Mouse (Mus musculus) left cerebral cortex, adult 9 months (tissue): ENCODE measurements around the gene Myl4.

ENCODE experiments used
- DNase-seq, 2 experiments: peaks; one replicate each; pipeline ENCODE4 v3.0.0; 2022; ENCODE audit warnings: low spot score in 2 of 2

Gene Myl4

DNA sequence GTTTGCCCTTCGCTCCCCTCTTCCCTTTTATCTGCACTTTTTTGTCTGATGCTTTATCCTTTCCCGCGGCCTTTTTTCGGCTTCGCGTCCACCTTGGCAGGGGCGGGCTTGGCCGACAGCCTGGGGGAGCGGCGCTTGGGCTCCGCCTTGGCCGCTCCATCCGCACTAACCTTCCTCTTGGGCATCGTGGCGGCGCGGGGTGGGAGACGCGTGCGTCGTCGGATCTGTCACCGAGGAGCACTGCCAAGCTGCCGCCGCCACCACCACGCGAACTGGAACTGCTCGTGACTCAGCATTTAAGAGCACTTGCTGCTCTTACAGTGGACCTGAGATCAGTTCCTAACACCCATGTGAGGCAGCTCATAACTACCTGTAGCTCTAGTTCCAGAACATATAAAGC, 20.9 kb downstream of the Myl4 start:
- DNase-seq = peak in 1 of 2 experiments; percentile 57

DNA sequence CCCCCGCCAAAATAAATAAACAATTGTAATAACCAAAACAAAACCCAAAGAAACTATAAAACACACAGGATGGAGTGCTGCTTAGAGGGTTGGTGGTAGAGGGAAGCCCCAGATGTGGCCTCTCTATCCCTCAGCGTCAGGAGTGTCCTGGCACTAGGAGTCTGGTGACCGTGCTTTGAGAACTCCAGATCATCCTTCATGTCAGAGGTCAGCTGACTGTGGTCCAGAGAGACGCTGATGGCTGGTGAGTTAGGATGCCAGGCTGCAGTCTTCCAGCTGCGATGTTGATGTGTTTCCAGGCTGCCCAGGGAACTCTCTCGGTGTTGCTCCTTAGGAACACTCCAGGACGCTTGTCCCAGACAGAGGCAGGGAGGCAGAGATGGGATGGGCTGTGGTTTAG, 21.6 kb downstream of the Myl4 start:
- no peak for DNase-seq

DNA sequence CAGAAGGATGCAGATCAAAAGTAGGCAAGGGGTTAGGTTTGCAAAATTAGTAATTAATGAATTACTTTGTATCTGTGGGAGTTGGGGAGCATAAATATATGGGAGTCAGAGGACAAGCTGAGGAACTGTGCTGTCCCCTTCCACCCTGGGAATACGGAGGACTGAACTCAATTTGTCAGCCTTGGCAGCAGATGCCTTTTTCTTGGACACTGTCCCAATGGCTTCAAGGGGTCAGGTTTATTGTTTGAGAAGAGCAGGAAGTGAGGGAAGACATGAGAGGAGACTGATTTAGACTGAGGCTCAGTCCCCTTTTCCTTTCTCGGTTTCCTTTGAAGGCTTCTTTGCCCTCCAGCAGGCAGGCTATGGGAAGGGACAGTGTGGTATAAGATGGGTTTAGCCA, 22.1 kb downstream of the Myl4 start:
- no peak for DNase-seq

DNA sequence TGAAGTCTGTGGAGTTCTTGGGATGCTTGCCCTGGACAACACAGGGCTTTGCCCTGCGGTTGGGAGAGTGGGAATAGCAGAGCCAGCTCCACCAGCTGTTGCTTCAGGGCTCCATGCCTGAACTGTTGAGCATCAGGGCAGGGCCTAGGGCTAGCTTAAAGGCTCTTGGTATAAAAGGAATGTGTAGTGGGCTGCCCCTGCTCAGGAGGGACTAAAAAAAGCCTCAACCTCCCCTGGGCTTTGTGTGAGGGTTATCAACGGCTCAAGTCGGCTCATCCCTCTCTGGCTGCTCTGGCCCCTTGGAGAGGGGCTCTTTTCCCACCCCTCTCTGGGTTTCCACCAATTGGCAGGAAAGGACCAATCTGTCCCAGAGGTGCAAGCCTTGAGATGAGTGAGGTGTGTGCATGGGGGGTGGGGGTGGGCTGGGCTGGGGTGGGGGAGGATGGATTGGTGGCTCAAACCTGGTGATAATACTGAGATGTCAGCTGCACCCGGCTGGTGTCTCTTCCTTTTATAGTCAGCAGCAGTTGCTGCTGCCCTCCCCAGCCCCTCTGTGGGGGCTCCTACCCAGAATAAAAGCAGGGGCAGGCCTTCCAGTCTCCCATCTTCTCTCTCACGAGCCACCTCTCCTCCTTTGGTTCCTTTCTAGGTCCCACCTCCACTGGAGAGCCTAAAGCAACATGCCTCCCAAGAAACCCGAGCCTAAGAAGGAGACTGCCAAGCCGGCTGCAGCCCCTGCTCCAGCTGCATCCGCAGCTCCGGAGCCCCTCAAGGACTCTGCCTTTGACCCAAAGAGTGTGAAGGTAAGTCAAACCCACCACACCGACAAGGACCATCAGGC, 26.5 kb downstream of the Myl4 start:
- no peak for DNase-seq

DNA sequence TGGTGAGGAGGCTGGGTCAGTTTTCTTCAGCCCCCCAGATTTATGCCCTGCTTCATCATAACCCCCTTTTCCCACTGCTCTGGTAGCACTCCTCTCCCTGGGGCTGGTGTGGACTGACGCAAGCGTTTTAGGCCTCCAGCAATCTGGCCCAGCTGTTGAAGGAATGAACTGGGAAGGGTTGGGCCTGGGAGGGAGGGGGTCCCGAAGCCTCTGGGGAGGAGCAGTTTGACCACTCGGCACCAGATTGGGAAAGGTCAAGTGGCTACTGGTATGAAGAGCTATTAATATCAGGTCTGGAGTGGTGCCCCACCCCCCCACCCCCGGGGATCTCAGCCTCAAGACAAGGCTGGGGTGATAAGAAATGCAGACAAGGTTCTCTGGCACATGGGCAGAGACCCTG, 27.6 kb downstream of the Myl4 start:
- DNase-seq = no peak

DNA sequence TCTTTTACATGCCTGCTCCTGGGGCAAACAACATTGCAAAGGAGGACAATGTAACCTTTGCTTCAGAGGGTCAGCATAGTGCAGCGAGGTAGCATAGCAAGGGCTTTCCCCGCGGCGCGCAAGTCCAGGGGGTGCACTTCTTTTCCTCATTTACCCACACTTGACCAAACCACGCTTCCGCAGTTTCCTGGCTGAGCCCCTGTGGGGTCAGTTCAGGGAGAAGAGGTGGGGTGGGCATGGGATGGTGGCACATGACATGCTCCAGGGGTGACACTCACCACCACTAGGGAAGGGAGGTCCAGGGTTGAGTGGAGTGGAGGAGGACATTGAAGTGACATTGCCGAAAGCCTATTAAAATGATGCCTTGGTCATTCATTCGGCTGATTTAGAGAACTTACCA, 28.6 kb downstream of the Myl4 start:
- DNase-seq = no peak

DNA sequence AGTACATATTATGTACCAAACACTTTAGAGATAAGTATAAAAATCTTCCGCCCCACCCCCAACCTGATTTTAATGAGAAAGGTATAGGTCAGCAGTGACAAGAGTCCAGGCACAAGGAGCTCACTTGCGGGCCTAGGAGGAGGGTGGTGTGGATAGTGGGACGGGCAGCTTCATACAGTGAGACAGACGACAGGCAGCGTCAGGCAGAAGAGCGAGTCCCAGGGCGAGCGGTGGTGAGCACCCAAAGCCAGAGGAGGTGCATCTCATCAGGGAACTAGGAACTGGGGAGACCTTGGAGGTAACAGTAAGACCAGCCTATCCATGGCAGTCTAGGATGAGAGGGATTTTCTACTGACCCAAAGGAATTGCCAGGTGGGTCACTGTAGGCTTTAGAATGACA, 29.1 kb downstream of the Myl4 start:
- no peak for DNase-seq

DNA sequence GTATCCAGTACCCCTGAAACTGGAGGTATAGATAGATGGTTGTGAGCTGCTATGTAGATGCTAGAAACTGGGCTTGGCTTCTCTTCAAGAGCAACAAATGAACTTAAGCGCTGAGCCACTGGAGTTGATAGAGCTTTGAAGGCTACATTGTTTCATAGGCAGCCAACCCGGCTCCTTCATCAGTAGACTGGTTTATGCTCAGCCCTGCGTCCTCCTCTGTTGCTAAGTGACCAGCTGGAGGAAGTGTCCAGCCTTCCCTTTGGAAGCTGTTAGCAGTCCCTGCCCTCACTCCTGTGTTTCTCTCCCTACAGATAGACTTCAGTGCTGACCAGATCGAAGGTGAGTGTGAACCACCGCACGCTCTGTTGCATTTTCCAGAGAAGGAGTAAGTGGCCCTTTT, 29.6 kb downstream of the Myl4 start:
- no peak for DNase-seq

DNA sequence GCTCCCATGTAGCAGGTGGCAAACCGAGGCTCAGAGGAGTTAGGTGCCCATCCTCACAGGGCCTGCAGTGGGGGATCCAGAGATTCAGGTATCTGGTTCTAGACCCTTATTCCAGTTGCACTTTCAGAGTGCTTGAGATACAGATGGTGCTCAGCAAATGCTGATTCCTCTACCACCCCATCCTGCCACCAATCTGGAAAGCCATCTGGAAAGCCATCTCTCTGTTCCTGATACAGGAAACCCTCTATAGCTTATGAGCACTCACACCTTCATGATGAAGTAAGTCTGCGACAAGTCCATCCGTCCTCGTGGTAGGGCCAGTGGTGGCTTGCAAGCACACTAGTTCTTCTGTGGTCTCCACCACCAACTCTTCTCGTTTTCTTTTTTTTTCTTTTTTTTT, 30.1 kb downstream of the Myl4 start:
- no peak for DNase-seq

DNA sequence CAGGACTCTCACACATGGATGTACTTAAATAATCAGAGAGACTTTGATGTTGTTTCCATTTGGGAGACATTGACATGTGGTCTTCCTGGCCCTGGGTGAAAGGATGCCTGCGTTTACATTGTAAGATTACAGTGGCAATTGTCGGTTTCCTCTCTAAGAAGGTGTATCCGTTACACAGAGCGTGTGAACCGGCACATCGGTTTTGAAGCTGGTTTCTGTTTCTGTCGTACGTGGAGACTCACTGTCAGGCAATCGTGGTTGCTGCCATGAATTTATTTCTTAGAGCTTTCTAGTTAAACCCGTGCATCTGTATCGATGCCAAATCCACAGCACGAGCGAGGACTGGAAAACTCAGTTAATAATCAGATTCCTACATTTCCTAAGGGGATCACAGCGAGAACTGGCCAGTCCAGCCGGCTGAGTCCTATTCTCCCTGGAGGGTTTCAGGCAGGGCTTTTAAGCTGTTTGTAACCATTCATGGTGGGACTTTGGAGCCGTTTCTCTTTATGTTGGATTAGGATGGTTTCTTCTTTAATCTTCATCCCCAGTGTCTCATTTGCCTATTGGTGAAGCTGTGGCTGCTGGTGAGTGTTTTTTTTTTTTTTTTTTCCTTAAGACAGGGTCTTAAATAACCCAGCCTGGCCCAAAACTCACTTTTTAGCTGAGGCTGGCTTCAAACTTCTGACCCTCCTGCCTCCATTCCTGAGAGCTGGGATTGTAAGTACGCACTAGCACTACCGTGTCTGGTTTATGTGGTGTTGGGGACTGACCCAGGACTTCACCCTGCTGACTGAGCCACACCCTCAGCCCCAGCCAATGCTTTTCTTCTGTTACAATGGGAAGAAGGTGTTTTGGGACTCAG, 31.2 kb downstream of the Myl4 start:
- DNase-seq = no peak

DNA sequence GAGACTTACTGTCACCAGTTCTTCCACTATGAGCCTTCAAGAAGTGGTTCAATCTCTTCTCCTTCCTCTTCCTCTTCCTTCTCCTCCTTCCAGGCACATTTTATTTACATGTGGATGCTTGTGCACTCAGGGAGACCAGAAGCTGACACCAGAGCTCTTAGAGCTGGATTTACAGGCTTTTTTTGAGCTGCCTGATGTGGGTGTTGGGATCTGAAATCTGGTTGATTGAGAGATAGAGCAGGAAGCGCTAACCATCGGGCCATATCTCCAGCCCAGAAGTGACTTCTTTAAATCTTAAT, 31.8 kb downstream of the Myl4 start:
- no peak for DNase-seq

DNA sequence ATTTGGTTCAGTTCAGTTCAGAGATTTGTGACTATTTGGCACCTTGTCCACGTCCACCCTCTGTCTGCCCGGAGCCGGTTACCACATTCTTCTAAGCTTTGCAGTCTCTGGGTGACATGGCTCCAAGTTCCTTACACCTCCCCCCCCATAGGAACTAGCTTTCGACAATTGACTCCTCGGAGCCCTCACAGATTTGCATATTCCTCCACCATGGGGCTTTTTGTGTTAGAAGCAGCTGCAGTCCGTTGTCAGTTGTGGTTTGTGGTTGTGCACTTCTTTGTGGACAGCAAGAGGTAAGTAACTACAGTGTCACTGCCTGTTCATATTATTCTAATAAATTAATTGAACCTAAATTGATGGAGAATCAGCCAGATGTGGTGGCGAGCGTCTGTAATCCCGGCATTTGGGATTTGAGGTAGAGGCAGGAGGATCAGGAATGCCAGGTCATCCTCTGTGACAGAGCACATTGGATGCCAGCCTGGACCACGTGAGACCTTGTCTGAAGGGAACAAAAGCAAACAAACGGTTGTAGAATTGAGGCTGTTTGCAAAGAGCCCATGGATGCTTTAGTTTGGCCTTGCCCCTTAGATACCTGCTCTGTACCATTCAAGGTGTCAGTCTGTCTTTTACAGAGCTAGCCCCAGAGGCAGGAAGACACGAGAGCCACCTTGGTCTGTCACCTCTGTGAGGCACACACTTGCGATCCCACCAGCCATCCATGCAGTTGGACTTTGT, 32.3 kb downstream of the Myl4 start:
- DNase-seq = no peak

DNA sequence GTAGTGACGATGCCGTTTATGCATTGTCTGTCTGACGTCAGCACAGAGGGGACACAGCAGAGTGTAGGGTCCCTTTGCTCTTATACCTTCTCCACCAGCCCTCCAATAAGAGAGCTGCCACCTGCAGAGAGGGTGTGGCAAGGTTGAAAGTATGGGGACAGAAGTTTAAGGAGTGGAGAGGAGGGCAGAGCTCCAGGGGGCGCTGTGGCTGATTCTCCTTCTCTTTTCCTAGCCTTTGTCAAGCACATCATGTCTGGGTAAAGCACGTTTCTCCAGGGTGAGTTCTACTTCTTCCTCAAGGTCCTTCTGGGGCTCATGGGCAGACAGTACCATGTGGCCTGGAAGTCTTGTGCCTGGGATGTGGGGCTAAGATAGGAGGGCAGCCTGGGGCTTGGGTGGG, 35.0 kb downstream of the Myl4 start:
- DNase-seq = no peak

DNA sequence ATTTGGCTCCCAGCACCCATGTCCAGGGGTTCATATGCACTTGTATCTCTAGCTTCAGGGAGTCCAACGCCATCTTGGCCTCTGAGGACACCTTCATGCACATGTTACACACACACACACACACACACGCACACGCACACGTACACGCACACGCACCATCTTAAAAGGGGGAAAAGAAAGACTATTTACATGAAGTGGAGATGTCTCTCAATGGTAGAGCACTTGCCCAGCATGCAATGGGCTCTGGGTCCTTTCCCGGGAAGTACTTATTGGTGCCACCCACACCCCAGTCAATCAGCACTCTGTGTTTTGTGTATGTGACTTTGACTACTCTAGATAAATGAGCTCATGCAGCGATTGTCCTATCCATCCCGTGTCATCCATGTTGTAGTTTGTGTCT, 37.4 kb downstream of the Myl4 start:
- no peak for DNase-seq

DNA sequence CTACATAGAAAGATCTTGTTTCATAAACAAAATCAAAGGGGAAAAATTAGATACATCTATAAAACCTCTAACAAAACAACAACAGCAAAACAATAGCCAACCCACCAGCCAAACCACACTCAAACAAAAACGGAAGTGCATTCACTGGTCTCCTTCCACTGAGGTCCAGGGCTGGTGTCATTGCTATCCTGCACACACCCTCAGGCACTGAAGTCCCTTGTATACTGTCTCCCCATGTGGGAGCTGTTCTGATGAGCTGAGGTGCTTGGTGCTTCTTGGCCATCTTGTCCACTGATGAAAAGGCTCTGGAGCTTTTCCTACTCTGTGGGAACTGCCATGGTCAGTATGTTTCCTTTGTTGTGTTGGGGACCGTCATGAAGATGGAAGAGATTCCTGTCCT, 38.0 kb downstream of the Myl4 start:
- no peak for DNase-seq

DNA sequence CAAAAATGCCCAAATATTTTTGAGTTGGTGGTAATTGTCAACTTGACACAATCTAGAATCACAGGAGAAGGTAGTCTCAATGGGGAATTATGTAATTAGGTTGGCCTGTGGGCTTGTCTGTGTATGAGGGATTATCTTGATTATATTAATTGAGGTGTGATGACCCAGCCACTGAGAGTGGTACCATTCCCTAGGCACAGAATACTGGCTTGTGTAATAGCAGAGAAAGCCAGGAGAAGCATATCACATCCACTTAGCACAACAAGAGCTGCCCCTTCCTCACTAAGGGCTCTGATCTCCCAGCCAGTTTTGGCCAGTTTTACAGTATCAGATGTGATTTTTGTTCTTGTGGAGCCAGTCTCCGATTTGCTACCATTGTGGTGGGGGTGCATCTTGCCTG, 39.1 kb downstream of the Myl4 start:
- DNase-seq = no peak

DNA sequence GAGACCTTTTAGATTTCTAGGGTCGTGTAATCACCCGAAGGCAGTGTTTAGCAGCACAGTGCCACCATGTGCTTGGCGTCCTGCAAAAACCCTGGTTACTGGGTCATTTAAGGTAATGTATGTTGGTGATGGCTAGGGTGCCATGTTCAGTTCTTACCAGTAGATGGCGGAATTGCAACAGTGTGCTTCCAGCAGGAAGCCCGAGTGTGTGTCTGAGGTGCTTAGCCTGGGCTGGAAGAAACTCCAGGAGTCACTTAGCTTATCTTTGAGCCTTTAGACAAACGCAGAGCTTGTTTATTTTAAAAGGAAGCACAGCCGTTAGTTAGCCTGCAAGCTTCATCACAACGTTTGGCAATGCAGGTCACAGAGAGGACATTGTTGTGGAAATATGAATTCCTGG, 39.7 kb downstream of the Myl4 start:
- DNase-seq = peak; percentile 55 to 90

DNA sequence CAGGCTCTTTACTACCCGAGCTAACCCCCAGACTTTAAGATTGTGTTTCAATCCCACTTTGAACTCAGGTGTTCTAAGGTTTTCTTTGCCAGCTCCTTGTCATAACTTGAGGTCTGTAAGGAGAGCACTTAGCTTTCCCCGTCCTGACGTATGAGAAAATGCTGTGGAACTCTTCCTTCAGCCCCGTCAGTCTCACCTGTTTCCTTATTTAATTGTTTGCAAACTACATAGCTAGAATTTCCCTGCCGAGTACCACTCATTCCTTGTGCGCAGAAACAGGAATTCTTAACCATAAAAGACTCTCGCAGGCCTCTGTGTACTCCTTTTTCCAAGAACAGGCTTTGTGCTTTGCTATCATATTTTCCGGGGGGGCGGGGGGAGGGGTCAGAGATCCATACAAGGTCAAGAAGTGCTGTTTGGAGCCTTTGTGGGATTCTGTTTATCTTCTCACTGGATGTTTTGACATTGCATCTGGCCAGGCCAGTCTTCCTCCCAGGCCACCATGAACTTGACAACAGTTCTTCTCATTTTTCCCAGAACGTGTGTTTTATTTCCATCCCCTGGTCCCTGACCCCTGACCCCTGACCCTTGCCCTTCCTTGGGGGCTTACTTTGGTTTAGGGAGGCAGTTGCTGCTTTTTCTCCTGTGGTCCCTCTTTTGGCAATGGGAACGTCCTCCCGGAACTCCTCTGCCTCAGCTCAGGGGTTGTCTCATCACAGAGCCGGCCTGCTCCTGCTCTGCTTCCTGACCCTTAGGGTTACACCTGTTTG, 41.8 kb downstream of the Myl4 start:
- no peak for DNase-seq

DNA sequence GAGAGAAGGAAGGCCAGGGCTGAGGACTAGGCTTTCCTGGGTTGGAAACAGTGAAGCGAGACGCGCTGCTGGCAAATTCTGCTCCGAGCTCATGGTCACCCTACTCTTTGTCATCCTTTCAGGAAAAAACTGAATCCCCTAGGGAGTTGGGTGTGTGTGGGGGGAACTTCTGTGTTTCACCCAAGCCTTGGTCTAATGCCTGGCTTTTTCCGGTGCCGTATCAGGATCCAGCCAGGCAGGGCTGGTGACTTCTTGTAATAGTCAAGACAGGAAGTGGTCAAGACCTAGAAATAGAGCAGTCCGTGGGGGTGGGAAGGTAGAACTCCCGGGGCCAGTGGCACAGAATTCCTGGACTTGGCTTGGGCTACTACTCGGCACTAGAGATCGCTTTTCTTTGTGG, 45.9 kb downstream of the Myl4 start:
- no peak for DNase-seq

DNA sequence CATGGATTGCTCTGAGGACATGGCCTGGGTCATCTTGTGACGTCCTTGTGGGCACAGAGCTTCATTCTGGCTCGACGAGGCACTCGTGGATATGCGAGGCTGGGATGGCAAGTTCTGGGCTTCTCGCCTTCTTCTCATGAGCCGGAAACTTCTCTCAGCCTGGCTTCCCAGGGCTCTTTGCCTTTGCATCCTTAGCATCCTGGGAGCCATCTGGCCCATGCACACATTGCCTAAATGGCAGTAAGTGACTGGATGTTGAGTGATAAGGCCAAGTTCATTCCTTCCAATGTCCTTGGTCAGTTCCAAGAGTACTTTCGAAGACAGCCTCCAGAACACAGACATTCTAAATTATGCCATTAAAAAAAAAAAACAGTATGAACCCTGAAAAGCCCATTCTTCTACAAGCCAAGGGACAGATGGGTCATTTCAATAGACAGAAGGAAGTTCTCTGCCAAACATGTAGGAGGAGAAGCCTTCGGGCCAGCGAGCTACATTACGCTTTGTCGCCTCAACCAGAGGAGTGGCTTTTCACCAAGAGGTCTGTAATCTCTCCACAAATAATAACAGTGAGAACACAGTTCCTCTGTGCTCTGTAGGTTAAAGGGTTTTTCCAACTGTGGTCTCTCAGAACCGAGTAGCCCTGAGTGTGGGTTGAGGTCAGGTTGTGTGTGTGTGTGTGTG, 48.9 kb downstream of the Myl4 start:
- no peak for DNase-seq

DNA sequence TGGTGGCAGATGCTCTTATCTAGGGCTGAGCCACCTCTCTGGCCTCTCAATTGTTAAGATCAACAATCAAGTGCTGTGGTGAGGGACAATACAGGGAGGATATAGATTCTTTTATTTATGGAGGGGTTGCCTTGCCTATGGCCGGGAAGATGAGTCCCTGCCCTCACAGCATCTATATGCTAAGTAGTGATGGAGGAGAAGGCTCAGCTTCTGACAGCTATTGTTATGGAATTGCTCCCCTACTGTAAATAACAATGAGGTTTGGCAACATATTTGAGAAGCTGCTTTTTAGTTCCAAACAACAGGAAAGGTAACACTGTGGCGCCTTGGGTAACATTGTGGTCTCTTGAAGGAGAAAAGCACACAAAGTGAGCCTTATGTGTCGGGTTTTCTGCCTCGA, 50.2 kb downstream of the Myl4 start:
- DNase-seq = no peak
